Mouse (Mus musculus) bone marrow macrophage, adult 2 months (primary cell): ENCODE data around the gene Rsbn1. TPM values are rescaled to one million over a fixed set of nuclear protein-coding genes. Genes with fewer than 3 reads are reported as not detected.

Experiments
- H3K27ac ChIP-seq: 2 replicates; pipeline ENCODE4 v1.5.1; 2012; ENCODE audit warnings: low read depth, low read length; ENCODE audit not compliant: insufficient read depth
- H3K4me1 ChIP-seq: 2 replicates; pipeline ENCODE4 v1.6.1; 2012; ENCODE audit warnings: low read length; ENCODE audit not compliant: control insufficient read depth, insufficient read depth
- H3K4me3 ChIP-seq: 2 replicates; pipeline ENCODE4 v1.5.1; 2012; ENCODE audit warnings: mild to moderate bottlenecking, low read length, moderate library complexity; ENCODE audit not compliant: insufficient read depth
- CTCF ChIP-seq: IDR thresholded peaks from 2 replicates; pipeline ENCODE4 v1.5.1; 2012; ENCODE audit warnings: low read depth, mild to moderate bottlenecking, low read length, moderate library complexity
- POLR2A ChIP-seq: IDR thresholded peaks from 2 replicates; pipeline ENCODE4 v1.6.1; 2012; ENCODE audit warnings: mild to moderate bottlenecking, low read depth, low read length, borderline replicate concordance
- polyA plus RNA-seq: library from polyadenylated mRNA; stranded (reverse); fragments of >200 nt; gene quantifications from 2 replicates; pipeline ENCODE4 v1.2.4, GENCODE M21; 2012; ENCODE audit not compliant: missing spikeins, insufficient read depth, insufficient read length

Rsbn1 gene
- polyA plus RNA-seq, 1 experiment: 13.4 TPM

- Histone ChIP-seq H3K27ac (no peak overlapping the region), H3K4me1 (peaks cover 5% of the 10 kb centered on the region), H3K4me3 (no peak overlapping the region)
- no peak for TF ChIP-seq CTCF
- TF ChIP-seq POLR2A: no peak
These were observed 74.0 kb downstream of the Rsbn1 start for GRCm38 (mm10) chr3:103987831-103988432.

DNA sequence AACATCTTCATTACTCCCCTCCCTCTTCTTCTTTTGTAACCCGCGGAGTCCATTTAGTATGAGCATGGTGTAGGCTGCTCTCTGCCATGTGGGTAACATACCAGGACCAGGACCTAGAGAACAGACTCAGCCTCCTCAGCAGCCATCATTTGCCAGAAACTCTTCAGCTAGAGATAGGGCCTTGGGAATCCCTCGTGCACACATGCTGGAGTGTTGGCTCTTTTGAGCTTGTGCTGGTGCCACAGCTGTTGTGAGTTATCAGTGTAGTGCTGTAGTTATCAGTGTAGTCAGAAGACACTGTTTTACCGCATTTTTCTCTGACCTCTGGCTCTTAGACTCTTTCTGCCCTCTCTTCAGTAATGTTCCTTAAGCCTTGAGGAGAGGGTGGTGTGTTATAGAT lies 75.4 kb downstream of the Rsbn1 start:
- H3K4me1 ChIP-seq: peaks cover 2% of the 10 kb centered on the region
- no peak overlapping the region for H3K27ac ChIP-seq
- TF ChIP-seq POLR2A (no peak), CTCF (no peak)
- no peak overlapping the region for H3K4me3 ChIP-seq

GRCm38 (mm10) chr3:103991271-103991670 lies 77.4 kb downstream of the Rsbn1 start:
- Histone ChIP-seq H3K27ac (no peak overlapping the region), H3K4me1 (no peaks in the 10 kb centered on the region), H3K4me3 (no peak overlapping the region)
- no peak for TF ChIP-seq POLR2A
- no peak for TF ChIP-seq CTCF

GRCm38 (mm10) chr3:103998724-103999123 lies 84.8 kb downstream of the Rsbn1 start:
- no peak overlapping the region for H3K4me3 ChIP-seq
- no peak for TF ChIP-seq POLR2A
- TF ChIP-seq CTCF: no peak
- H3K27ac ChIP-seq: no peak overlapping the region
- H3K4me1 ChIP-seq: no peaks in the 10 kb centered on the region

DNA sequence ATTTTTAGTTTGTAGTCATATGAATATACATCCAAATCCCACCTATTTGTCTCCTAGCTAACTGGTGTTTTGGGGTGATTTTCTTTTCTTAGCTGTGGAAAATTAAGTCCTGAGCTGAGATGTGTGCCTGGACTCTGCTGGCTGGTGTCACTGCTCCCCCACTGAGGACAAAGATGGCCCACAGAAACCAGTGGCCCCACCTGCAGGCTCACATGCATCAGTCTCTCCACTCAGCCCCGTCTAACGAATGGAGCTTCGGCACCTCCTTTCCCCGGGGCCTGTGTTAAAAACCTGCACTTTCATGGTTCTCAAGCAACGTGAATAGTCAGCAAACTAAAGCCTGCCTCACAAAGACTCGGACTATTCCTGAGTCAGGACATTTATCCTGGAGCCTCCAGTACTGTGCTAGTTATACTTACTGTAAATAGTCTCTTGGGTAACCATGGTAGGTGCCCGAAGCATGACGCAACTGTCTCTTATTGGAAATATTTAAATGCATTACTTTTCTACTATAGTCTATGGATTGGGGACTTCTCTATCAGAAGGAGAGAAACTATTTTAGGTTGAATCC lies 93.1 kb downstream of the Rsbn1 start:
- Histone ChIP-seq H3K27ac (no peak overlapping the region), H3K4me1 (peaks cover 2% of the 10 kb centered on the region; the same call in 1 of the 2 replicates), H3K4me3 (no peak overlapping the region)
- TF ChIP-seq CTCF (no peak), POLR2A (no peak)

GRCm38 (mm10) chr3:104007479-104007878 lies 93.6 kb downstream of the Rsbn1 start:
- H3K4me1 ChIP-seq: peaks cover 6% of the 10 kb centered on the region
- no peak overlapping the region for H3K4me3 ChIP-seq
- TF ChIP-seq POLR2A (no peak), CTCF (no peak)
- no peak overlapping the region for H3K27ac ChIP-seq

- Histone ChIP-seq H3K4me1 (peaks cover 7% of the 10 kb centered on the region), H3K4me3 (no peak overlapping the region), H3K27ac (no peak overlapping the region)
- no peak for TF ChIP-seq POLR2A
- no peak for TF ChIP-seq CTCF
These were observed 96.2 kb downstream of the Rsbn1 start for GRCm38 (mm10) chr3:104009924-104010662.

GRCm38 (mm10) chr3:104011972-104012371 lies 98.1 kb downstream of the Rsbn1 start:
- H3K4me3 ChIP-seq: no peak overlapping the region
- TF ChIP-seq POLR2A (no peak), CTCF (no peak)
- no peak overlapping the region for H3K27ac ChIP-seq
- H3K4me1 ChIP-seq: peaks cover 7% of the 10 kb centered on the region

Other genes starting within 250 kb of the Rsbn1 start
- 7.6 and 8.3 TPM in 2 replicates for gene Olfml3, start 176.1 kb upstream of the Rsbn1 start, polyA plus RNA-seq
- not detected in 2 replicates for gene Gm10964, start 174.8 kb upstream of the Rsbn1 start, polyA plus RNA-seq
- 63.3 and 82.6 TPM in 2 replicates for gene Hipk1, start 122.6 kb upstream of the Rsbn1 start, polyA plus RNA-seq
- 17.5 and 19.1 TPM in 2 replicates for gene Dclre1b, start 104.7 kb upstream of the Rsbn1 start, polyA plus RNA-seq
- 8.4 and 11.7 TPM in 2 replicates for gene Ap4b1, start 104.6 kb upstream of the Rsbn1 start, polyA plus RNA-seq
- not detected in 2 replicates for gene Gm43064, start 104.5 kb upstream of the Rsbn1 start, polyA plus RNA-seq
- gene Bcl2l15, start 81.5 kb upstream of the Rsbn1 start, polyA plus RNA-seq: not detected in 2 replicates
- gene Ptpn22, start 54.3 kb upstream of the Rsbn1 start, polyA plus RNA-seq: 76.0 and 78.0 TPM in 2 replicates
- gene Phtf1, start 54.0 kb downstream of the Rsbn1 start, polyA plus RNA-seq: 14.0 and 15.6 TPM in 2 replicates